In the genomic region with DNA sequence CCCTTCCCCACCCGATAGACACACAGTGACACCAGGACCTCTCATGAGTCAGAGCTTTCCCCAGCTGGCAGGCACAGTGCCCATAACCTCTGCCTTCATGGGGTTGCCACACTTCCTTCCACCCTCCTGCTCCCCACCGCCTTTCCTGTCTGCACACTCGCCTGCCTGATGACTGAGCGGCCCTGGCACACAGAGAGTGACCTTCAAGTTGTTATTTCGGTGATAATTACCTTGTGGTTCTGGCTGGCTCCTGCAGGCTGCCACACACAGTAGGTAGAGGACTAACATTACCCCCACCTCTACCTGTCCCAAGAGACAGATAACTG, we compare ENCODE assay signal across 8 mouse cellular contexts. TPM values are rescaled to one million over a fixed set of nuclear protein-coding genes. Genes with fewer than 3 reads are reported as not detected.
DNase-seq lines count a peak whose midpoint lies in the region; ATAC-seq lines count a peak whose summit lies in the region.

No protein-coding gene starts in this region.

- WGBS in intestine, embryonic 16.5 days = 39% methylated on average over 5 of the region's 5 CpGs

- H3K36me3 ChIP-seq in intestine, embryonic 16.5 days (ENCODE audit: control insufficient read depth, insufficient read depth, low read length) = no peaks in the 10 kb centered on the region

- H3K4me2 ChIP-seq in intestine, embryonic 16.5 days (ENCODE audit: low read depth, low read length) = no peak overlapping the region

- H3K27me3 ChIP-seq in intestine, embryonic 16.5 days (replicated peaks; ENCODE audit: control insufficient read depth, insufficient read depth, low read length) = no peaks in the 10 kb centered on the region

- 0 out of 2 replicates have a peak, but pooled peaks have one; percentile 32 for ATAC-seq in erythroblast, adult 5-6 weeks (replicated peaks; ENCODE audit: low FRiP score, poor library complexity, severe bottlenecking)
- peak; percentile 82 for ATAC-seq in intestine, embryonic 16.5 days
- ATAC-seq in erythroid progenitor cell, adult 5-6 weeks (replicated peaks; ENCODE audit: low FRiP score, poor library complexity, severe bottlenecking) = no peak

- no peak overlapping the region for H3K4me3 ChIP-seq in intestine, embryonic 16.5 days (ENCODE audit: low read length)

- peaks cover 13% of the 10 kb centered on the region; the same call in 1 of the 2 replicates for H3K4me1 ChIP-seq in intestine, embryonic 16.5 days (ENCODE audit: control insufficient read depth, insufficient read depth, low read length)

- no peaks in the 10 kb centered on the region for H3K9me3 ChIP-seq in intestine, embryonic 16.5 days (ENCODE audit: control insufficient read depth, low read length)

- no peak overlapping the region for H3K9ac ChIP-seq in intestine, embryonic 16.5 days (ENCODE audit: low read depth, low read length)

- H3K27ac ChIP-seq in intestine, embryonic 16.5 days (ENCODE audit: low read length) = peak overlapping the region; percentile 23

- peak; percentile 85 for DNase-seq in ovary, adult 18-20 months (ENCODE audit: low spot score)
- DNase-seq in ovary, postnatal 10 days (ENCODE audit: low spot score) = no peak
- DNase-seq in lung, postnatal 25 days (ENCODE audit: low spot score) = peak; percentile 91
- peak; percentile 54 for DNase-seq in testis, postnatal 10 days (ENCODE audit: low spot score)
- no peak for DNase-seq in embryo, embryonic 10 days (ENCODE audit: low spot score)

RNA-seq across cellular contexts. Expression of a gene that starts 21.2 kb away (rescaled TPM):
- total RNA-seq in erythroblast, adult 5-6 weeks (2015; ENCODE audit: low replicate concordance) = 29.2 and 29.7 TPM in 2 replicates
- 35.7 and 40.3 TPM in 2 replicates for total RNA-seq in erythroblast, adult 5-6 weeks (2017; ENCODE audit: low replicate concordance)
- 127 and 148 TPM in 2 replicates for polyA plus RNA-seq in intestine, embryonic 16.5 days (2015; fragmentation: Nextera tagmentation; extraction: Ambion mirVana)
- total RNA-seq in erythroid progenitor cell, adult 5-6 weeks (2015; ENCODE audit: low replicate concordance) = 41.4 and 46.5 TPM in 2 replicates
- 54.3 and 63.2 TPM in 2 replicates for total RNA-seq in erythroid progenitor cell, adult 5-6 weeks (2017; ENCODE audit: low replicate concordance)

Comparison
In these comparisons a context has a peak if more than half of its experiments do, and no peak if none do; other contexts are left out.
1. DNase-seq: peak in ovary, adult 18-20 months (single experiment), lung, postnatal 25 days (single experiment) and testis, postnatal 10 days (single experiment); none in ovary, postnatal 10 days (single experiment) and embryo, embryonic 10 days (single experiment).